Mouse (Mus musculus) myocyte (in vitro differentiated cells): ENCODE data around the gene Pak1.

Experiments used
- MAX ChIP-seq: IDR thresholded peaks from one replicate; pipeline ENCODE4 v1.6.1; 2011; ENCODE audit warnings: low read depth, mild to moderate bottlenecking, control low read depth
- POLR2A ChIP-seq: IDR thresholded peaks from one replicate; pipeline ENCODE4 v1.6.1; 2011; ENCODE audit warnings: low read depth, mild to moderate bottlenecking, control low read depth, moderate library complexity; ENCODE audit not compliant: insufficient read length
- POLR2AphosphoS2 ChIP-seq: IDR thresholded peaks from one replicate; pipeline ENCODE4 v1.6.1; 2011; ENCODE audit warnings: low read depth, control low read depth; ENCODE audit not compliant: insufficient read length
- TCF12 ChIP-seq: IDR thresholded peaks from one replicate; pipeline ENCODE4 v1.6.1; 2011; ENCODE audit warnings: mild to moderate bottlenecking, control low read depth; ENCODE audit not compliant: poor library complexity, insufficient read depth, severe bottlenecking
- USF1 ChIP-seq: IDR thresholded peaks from one replicate; pipeline ENCODE4 v1.6.1; 2011; ENCODE audit warnings: low read depth, mild to moderate bottlenecking, control low read depth, moderate library complexity

GRCm38 (mm10) chr7:97741756-97742291 is 46.5 kb upstream of the Pak1 start:
- TF ChIP-seq USF1 = no peak
- no peak for TF ChIP-seq POLR2AphosphoS2
- no peak for TF ChIP-seq MAX
- no peak for TF ChIP-seq POLR2A
- TF ChIP-seq TCF12 = no peak
